Mouse (Mus musculus) small intestine, adult 2 months (tissue): Measurements from ENCODE around the gene Mfn1.

Experiments
- CTCF ChIP-seq: fragments of 200-500 bp; IDR thresholded peaks from 2 replicates; pipeline ENCODE4 v1.5.1; 2012; ENCODE audit warnings: low read depth, mild to moderate bottlenecking, control low read depth, inconsistent platforms, low read length, moderate library complexity, mixed read lengths; ENCODE audit not compliant: insufficient replicate concordance, insufficient read length; ENCODE audit errors: extremely low read depth
- POLR2A ChIP-seq: fragments of 200-500 bp; IDR thresholded peaks from 2 replicates; pipeline ENCODE4 v1.6.1; 2012; ENCODE audit warnings: low read depth, mild to moderate bottlenecking, control low read depth, inconsistent platforms, low read length, moderate library complexity

DNA sequence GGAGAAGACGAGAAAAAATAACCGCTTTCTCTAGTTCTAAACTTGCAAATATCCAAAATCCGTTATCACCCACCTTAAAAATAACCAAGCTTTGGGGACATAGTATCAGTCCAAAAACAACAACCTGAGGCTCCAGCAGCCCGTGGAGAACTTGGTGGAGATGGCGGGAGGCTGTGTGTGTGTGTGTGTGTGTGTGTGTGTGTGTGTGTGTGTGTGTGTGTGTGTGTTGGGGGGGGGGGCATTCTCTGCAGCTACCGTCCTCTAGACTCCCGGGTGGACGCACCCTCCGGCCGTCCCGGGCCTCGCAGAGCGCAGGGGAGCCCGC is 86.7 kb downstream of the Mfn1 start:
- no peak for TF ChIP-seq CTCF
- no peak for TF ChIP-seq POLR2A
